Mouse (Mus musculus) embryo, embryonic 11 days (tissue): ENCODE results near the gene St5.

Source experiments
- DNase-seq: peaks from one replicate; pipeline ENCODE4 v3.0.0-alpha.2; 2015

St5 gene

DNA sequence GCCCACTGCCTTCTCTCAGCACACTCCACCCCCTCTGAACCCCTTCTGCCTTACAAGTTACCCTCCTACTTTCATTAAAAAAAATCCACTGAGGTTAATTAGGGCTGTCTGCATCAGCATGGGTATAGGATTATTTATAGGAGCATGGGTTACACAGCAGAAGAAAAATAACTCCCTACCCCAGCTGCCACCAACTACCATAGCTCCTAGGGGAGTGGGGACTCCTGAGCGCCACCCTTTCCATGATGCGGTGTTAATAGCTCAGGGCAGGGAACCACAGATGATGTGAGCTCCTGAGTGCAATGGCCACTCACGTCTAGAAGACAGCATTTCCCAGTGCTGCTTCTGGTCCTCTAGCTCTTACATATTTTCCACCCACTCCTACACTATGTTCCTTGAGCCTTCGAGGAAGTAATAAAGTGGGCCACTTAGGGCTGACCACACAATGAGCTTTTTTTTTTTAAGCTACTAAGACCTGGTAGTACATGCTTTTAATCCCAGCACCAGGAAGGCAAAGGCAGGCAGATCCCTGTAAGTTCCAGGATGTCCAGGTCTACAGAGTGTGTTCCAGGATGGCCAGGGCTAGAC lies 139.5 kb downstream of the St5 start:
- no peak for DNase-seq

DNA sequence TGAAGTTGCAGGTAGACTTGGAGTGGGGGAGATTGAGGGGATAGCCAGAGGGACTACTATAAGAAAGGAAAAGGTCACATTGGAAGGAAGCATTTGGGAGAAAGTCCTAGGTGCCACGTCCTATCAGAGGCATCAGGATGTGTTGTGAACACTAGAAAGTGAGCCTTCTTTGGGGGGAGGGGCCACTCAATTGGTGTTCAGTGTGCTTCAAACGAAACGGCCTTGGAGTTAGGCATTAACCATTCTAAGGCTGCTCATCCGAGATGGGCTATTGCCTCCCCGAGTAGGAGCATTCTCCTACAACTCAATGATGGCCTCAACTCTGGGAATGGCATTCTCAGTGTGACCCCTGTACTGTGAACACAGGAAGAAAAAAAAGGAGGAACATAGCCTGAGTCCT lies 140.7 kb downstream of the St5 start:
- no peak for DNase-seq

DNA sequence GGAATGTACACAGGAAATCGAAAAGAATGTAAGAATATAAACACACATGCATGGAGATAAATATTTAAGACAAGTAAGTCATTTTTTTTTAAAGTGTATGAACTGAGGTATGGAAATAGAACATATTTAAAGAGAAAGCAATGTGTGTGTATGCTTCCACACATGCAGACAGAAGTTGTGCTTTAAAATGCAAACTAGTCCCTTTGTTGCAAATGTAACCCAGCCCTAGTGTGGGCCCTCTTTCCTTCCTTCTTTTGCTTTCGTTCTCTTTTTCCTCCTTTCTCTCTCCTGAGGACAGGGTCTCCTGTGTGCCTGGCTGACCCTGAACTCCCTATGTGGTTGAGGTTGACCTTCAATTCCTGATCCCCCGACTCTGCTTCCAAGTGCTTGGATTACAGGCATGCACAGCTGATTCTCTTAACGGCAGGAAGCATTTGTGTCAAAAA lies 141.2 kb downstream of the St5 start:
- DNase-seq: no peak

- DNase-seq: no peak
Observed at GRCm38 (mm10) chr7:109561466-109562153, 141.8 kb downstream of the St5 start.

GRCm38 (mm10) chr7:109559536-109559935 lies 143.9 kb downstream of the St5 start:
- no peak for DNase-seq

GRCm38 (mm10) chr7:109546726-109547125 lies 156.7 kb downstream of the St5 start:
- no peak for DNase-seq

GRCm38 (mm10) chr7:109546186-109546585 lies 157.2 kb downstream of the St5 start:
- DNase-seq: no peak

DNA sequence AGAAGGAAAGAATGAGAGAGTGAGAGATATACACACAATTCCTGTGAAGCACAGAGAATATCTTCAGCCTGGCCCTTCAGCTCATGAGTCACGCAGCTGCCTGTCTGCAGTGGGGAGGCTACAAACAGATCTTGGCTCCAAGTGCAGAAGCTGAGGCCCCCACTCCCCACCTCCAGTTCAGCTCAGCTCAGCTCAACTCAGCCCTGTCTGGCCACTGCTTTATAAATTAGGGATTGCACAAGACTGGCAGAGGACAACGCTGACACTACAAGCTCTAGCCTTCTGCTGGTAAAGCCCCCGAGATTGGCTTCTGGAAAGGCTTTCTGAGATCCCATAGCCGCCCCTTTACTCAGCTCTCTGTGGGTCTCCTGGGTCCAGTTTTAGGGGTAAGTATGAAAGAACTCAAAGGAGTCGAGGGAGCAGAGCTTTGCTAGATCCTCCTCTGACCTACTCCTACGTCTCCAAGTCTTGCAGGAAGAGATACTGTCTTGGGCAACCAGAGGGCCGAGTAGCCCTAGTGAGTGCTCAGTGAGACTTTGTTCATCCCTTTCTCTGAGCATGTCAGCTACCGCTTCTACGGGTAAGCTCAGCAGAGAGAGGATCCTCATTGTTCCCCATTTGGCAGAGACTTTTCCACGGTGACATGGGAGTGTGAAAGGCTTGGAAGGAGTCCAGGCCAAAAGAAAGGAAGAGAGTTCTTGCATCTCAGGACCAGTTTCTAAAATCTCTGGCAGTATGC lies 158.0 kb downstream of the St5 start:
- no peak for DNase-seq

DNA sequence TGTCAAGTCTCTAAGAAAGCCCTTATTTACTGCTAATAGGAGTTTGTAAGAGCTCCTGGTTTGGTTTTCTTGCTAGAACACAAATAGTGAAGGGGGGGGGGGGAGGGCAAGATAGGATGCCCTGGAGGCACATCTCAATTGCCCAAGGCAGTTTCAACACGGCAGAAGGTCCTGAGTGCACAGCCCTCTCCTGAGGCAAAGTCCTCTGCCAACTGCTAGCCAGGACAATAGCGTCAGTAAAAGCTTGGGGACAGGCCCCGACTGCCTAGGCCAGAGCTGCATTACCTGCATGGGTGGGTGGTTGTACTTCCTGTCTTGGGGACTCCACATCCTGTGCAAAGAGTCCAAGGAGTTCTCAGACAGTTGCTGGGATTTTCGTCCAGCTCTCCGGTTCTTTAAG lies 158.6 kb downstream of the St5 start:
- DNase-seq: no peak

GRCm38 (mm10) chr7:109542364-109542628 lies 161.1 kb downstream of the St5 start:
- no peak for DNase-seq

DNA sequence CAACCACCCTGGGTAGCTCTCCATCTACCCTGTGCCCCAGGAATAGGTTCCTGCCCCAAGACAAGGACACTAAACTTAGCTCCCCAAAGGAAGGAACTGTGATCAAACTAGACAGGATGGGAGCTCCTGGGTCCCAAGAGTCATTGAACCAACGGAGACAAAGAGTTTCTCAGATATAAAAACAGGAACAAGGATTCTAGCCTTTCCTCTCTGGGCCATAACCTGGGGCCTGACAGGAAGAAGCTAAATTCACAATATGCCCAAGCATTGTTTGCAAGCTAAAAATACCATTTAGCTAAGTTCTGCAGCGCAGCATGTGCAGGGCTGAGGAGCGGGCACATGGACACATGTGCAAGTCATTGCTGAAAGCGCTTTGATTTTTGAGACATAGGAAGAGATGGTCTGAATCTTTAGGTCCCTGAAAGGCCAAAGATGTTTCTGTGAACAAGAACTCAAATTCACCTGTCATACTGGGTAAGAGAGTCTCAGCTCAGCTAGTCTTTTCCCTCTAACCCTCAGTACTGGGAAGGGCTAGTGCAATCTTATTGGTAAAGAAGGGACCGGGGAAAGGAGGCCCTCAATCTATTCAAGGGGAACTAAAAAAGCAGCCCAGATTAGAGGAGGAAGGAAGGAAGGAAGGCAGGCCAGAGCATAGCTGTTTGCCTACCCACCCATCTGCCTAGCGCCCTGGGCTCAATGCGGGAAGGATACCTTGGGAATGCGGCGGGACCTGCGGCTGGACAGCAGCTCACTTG lies 161.6 kb downstream of the St5 start:
- no peak for DNase-seq

GRCm38 (mm10) chr7:109540902-109541301 lies 162.5 kb downstream of the St5 start:
- DNase-seq: no peak

- no peak for DNase-seq
Observed at GRCm38 (mm10) chr7:109536451-109536946, 166.9 kb downstream of the St5 start.

- no peak for DNase-seq
Observed at GRCm38 (mm10) chr7:109534921-109535320, 168.5 kb downstream of the St5 start.

- no peak for DNase-seq
Observed at GRCm38 (mm10) chr7:109533888-109534287, 169.5 kb downstream of the St5 start.

DNA sequence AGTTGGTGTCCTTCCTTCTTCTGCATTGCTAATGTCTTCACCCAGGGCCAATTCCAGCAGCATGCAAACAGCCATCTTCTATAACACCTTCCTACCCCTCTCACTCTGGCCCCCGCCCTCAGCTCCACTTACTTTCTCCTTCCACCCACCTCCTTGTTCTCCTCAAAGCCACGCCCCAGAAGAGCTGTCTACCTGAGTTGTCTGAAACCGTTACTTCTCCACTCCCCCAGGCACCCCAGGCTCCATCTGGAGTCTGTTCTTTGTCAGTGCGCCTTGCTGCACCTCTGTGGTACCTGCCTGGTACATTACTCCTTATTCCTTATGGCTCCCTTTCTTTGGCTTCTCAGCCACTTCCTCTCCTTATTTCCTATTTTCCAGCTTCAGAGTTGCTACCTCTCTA lies 170.3 kb downstream of the St5 start:
- DNase-seq: no peak

DNA sequence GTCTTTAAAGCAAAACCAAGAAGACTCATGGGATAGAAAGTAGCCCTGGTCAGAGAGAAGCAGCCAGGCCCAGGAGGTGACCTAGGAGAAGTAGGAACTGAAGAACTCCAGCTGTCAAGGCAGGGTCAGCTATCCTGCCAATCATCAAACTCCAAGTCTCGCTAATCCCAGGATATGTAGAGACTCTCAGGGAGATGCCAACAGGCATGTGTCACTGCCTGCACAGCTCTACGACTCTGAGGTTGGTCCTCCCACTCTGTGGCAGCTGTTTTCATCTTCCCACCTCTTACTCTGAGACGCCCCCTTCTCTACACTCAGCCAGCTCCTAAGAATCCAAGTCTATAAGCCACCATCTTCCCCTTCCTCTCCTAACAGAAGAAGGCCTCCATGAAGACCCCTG lies 170.7 kb downstream of the St5 start:
- DNase-seq: no peak

DNA sequence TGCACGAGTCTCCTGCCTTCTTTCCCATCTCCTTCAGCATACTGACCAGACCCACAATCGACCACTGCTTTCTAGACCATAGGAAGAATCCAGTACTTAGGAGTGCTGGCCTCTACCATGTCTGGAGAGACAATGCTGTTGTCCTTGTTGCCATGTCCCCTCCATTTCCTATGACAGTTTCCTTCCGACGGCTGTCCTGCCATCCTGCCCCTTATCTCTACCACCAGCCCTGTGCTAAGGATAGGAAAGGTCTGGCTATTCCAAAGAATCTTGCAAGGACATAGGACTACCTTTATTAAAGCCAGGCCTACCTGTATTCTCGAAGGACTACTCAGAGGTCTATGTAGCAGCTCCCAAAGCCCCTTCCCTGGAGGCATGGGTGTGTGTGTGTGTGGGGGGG lies 171.9 kb downstream of the St5 start:
- no peak for DNase-seq

DNA sequence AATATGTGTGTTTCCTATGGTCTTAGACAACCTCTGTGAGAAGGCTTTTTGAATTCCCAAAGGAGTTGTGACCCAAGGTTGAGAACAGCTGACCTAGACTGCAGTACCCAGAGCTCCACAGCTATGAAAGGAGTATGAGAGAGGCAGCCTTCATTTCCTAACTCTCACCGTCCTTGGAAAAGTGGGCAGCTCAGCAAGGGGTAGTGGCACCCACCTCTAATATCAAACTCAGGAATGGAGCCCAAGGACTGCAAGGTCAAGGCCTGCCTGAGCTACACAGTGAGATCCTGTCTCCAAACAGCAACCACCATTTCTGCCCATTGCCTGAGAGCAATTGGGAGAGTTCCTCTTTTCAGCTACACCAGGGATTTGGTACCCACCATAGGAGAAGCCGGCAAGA lies 173.7 kb downstream of the St5 start:
- no peak for DNase-seq

- DNase-seq: peak; percentile 82
Observed at GRCm38 (mm10) chr7:109528356-109528755, 175.0 kb downstream of the St5 start.

DNA sequence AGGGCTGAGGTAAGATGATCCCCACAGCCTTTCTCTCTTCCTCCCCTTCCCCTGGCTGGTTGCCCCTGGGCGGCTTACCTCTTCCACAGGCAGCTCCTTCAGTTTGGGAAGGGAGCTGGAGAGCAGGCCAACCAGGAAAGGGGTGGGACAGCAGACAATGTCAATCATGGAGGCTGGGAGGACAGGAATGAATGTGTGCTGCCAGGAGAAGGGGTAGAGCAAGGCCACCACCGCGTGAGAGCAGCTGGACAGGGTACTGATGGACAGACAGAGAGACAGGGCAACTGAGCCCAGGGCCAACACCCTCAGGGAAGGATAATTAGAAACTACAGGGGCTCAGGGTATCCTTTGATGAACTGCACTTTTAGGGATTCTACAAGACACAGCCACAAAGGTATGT lies 175.9 kb downstream of the St5 start:
- no peak for DNase-seq

DNA sequence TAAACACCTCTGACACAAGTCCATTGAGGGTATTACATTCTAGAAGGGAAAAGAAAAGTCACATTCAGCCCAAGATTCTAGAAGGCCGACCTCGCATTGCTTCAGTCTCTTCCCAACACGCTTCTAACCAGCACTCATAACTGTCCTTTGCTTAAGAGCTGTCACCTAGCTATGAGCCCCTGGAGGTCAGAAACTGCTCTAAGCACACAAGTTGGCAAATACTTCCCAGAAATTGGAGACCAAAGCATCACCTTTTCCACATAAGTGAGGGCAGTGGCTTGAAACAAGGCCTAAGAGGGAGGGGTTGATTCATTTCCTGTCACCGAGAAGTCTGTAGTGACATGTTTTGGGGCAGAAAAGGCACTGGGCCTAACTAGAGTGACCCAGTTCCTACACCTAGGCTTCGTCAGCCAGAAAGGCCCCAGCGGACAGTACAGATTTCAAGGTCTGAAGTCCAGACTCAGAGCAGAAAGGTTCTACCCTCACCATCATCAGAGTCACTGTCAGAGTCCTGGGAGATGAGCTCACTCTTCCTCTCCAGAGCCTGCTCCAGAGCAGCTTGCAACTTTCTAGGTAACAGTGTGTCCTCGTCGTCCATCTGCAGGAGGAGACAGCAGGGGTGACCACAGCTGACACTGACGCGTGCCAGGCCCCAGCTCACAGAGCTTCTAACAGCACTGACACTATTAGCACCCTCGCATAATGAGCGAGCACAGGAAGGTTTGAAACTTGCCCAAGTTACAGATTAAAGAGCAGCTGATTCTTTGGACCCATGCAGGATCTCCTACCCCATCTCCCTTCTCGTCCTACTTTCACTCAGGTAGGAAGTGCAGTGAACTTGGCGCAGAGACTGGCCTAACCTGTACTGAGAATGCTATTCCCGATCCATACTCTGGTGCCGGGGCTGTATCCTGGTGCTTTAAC lies 177.4 kb downstream of the St5 start:
- DNase-seq: no peak
